Mouse (Mus musculus) CH12.LX (cell line): ENCODE measurements around the gene Cnfn.

ENCODE experiments used
- CTCF ChIP-seq, 2 experiments: IDR thresholded peaks in 1 of 2; conservative IDR thresholded peaks in 1 of 2; 2 replicates each; pipeline ENCODE4 v1.5.1; 2011 to 2012; ENCODE audit warnings: low read depth in 2 of 2, low read length in 2 of 2, improper control_type of control experiment in 1 of 2, inconsistent platforms in 1 of 2, mild to moderate bottlenecking in 1 of 2, moderate library complexity in 1 of 2
- JUN ChIP-seq: IDR thresholded peaks from 2 replicates; pipeline ENCODE4 v1.6.1; 2011; ENCODE audit warnings: low read depth, mild to moderate bottlenecking, low read length, improper control_type of control experiment, moderate library complexity; ENCODE audit not compliant: insufficient read depth
- MXI1 ChIP-seq: IDR thresholded peaks from 2 replicates; pipeline ENCODE4 v1.6.1; 2011; ENCODE audit warnings: mild to moderate bottlenecking, low read depth, low read length, improper control_type of control experiment
- POLR2A ChIP-seq: IDR thresholded peaks from 2 replicates; pipeline ENCODE4 v1.6.1; 2011; ENCODE audit warnings: low read depth, mild to moderate bottlenecking, improper control_type of control experiment, low read length

DNA sequence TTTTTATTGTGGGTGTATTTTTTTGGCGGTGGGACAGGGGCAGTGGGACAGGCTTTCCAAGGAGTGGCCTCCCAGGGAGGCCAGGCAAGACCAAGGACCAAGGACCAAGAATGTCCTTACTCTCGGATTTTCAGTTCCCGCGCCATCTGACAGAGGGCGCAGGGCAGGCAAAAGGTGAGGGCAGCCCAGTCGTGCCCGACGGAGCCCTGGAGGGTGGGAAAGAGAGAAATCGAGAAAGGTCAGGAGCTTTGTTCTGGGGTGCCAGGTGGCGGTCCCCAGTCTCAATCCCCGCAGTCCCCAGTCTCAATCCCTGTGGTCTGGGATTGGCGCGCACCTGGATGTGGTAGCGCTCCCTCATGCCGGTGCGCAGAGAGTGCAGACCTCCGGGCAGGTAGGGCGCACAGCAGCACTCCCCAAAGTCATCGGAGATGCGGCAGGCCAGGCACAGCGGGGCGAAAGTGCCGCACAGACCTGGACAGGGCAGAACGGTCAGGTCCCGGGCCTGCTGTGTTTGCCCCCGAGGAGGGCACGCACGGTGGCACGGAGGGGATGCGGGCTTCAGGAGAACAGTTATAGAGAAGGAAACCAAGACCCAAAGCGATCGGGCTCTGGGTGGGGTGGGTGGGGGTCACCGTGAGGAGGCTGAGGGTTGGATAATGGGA lies 1.8 kb downstream of the Cnfn start:
- no peak for TF ChIP-seq POLR2A
- TF ChIP-seq CTCF (conservative IDR thresholded peaks at IDR 0.05 in 1 of 2, IDR thresholded peaks at IDR 0.05 in 1 of 2; ENCODE audit: low read depth in 2 of 2, low read length in 2 of 2): peak in 1 of 2 experiments; percentile 33; a peak in 2 of 4 replicates
- no peak for TF ChIP-seq JUN
- no peak for TF ChIP-seq MXI1
